Mouse (Mus musculus) frontal cortex, postnatal 36 days (tissue): Measurements from ENCODE around the gene Tbx15.
"Not testable (repeated sequence)": the region's sequence is repeated elsewhere in the genome, so short reads cannot be mapped to it uniquely, and the experiment has no call there.

Experiments
- DNase-seq, 2 experiments: peaks; one replicate each; pipeline ENCODE4 v3.0.0; 2022; ENCODE audit warnings: low spot score in 2 of 2

Tbx15 gene

DNA sequence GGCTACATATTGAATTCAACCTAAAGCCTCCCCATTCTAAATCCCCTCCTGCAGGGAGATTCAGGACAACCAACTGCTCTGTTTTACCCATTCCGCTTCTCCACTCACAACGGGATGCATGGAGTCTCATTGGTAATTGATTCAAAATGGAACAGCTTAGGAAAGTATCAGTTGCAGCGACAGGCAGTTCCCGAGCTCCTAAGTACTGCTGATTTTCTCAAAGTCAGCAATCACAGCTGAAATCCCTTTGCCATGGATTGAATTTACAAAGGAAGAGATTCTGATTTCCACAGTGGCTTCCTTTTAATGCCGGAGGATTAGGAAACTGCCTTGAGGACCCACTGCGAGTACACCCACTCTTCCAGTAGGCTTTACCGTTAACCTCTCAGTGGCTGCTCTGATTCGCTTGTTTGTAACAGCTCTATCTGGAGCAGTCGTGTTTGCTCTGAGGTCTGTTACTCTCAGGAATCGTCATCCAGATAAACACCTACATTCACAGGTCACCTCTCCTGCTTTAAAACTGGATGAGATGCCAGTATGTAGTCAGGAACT lies 26.6 kb downstream of the Tbx15 start:
- DNase-seq: no peak

DNA sequence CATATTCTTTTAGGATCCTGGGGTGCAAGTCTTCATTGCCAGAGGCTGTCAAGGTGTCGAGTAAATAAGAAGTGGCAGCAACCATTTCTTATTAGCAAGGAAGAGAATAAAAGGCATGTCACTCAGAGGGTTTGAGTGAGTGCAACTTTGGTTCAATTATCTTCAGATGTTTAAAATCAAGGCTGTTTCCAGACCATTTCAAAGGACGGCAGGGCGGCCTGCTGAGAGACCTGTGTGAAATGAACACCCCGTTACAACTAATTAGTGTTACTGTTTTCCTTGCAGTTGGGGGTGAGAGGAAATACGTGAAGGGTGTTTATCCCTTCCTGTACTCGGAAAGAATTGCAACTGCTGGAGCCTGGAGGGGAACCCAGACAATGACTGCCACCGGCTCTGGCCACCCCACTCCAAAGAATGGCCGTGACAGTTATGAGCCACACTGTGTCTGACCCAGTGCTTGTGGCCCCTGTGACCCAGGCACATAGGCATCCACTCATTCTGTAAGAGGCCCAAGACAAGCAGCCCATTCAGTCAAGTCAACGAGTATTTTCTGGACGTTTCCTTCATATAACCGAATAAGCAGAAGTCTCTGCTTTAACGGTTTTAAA lies 37.9 kb downstream of the Tbx15 start:
- DNase-seq: no peak

DNA sequence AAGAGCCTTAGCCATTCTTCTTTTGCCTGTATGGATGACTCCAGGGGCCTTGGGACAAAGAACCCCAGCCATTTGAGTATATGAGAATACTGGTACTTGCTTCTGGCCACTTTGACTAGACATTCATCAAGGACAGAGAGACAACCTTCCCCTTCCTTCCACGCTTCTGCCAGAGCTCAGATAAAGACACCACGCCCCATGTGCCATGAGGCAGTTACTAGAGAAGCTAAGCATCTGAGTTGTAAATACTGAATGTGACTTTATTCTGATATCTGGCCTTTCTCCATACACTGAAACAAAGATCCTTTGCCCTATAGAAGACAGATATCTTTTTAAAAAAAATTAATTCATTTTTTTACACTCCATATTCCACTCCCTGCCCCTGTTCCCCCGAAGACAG lies 39.5 kb downstream of the Tbx15 start:
- no peak for DNase-seq

DNA sequence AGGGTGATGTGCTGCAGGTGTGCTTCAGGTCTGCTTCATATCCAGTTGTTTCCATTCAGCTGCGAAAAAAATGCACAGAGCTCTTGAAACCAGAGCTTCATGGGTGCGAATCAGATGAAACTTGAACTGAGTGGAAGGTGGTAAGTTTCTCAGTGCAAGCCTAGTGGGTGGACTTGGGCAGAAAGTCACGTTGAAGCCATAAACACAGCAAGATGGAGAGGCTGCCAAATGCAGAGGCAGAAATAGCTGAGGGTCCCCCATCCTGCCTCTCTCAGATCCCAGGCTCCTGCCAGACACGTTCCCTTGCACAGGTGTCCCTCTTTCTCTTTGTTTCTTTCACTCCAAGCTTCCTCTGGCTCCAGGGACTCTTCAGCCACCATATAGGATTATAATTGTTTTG lies 41.3 kb downstream of the Tbx15 start:
- DNase-seq: no peak

DNA sequence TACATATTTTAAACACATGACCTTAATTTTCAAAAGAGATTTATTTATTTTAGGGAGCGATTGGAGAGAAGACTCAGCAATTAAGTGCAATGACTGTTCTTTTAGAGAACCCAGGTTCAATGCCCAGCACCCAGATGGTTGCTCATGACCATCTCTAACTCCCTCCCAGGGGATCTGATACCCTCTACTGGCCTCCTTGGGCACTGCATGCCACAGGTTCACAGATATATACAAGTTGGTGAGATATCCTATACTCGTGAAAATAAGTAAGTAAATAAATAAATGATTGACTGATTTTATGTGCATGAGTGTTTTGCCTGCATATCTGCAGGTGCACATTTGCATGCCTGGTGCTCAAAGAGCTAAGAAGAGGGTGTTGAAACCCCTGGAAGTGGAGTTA lies 48.1 kb downstream of the Tbx15 start:
- no peak for DNase-seq

DNA sequence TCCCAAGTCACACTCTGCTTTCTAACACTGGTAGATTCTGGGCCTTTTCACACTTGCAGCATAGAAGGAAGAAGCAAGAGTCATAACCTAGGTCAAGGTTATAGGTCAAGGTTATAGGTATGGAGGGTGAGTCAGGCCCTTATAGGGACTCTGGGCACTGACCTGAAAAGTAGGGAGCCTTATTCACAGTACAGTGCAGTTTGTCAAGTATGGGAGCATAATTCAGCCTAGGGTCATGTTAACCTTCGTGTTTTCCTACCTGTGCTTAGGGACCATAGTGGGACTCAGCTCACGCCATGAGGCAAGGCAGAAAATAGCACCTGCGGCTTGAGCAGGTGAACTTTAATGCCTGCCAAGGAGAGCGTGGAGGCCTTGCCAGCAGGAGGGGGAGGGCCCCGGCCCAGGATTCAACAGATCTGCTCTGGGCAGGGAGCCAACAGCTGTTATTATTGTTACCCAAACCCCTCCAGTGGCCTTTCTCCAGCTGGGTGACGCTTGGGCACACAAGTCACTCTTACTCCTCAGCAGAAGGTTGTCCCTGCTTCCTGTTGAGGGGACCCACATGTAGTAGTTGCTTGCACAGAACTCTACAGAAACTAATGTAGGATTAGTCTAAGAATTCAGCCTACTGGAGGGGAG lies 50.0 kb downstream of the Tbx15 start:
- DNase-seq: no peak

DNA sequence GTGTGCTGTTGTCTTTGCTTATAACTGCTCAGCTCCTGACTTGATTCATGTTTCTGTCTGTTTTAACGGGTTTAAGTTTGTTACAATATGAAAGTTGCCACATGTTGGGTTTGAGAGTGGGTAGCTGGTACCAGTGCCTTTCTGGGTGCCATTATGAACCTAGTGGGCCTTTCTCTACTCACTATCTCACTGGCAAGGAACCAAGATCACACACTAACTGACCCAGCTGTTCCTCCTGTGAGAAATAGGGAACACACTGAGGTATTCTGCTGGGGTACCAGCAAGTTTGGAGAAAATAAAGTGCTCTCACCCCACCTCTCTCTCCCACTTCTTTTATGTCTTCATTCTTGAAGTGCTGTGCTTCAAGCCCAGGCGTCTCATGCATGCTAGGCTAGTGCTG lies 50.7 kb downstream of the Tbx15 start:
- no peak for DNase-seq

DNA sequence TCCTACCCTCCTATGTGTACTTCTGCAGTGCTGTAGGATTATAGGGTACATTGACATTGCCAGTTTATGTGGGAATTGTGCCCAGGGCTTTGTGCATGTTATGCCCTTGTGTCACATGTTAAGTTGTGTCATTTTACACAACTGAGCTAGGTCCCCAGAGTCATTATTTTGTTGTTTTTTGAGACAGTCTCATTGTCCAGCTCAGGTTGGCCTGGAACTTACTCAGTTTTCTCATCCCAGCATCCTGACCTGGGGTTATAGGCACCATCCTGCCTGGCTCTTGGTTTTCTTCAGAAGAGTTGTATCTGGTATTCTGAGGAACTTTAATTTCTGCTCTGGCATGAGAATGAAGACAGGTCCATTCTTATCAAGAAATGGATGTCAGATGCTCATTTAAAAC lies 51.2 kb downstream of the Tbx15 start:
- DNase-seq: no peak

DNA sequence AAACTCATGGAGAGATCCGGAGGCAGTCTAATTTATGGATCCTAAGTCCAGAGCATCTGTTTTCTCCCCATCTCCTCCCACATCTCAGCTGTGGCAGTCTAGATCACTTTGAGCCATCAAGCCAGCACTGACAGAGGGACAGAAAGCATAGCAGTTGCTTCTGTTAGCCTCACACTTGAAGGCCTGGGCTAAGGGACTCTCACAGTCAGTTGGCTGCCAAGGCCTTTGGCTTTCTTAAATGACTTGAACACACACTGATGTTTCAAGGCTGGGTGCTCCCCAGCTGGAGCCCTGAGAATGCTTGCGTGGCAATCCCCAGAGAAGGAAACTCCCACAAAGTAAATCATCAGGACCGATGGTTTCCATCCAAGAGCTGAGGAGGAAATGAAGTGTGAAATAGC lies 52.4 kb downstream of the Tbx15 start:
- peak; percentile 47 to 65 for DNase-seq

DNA sequence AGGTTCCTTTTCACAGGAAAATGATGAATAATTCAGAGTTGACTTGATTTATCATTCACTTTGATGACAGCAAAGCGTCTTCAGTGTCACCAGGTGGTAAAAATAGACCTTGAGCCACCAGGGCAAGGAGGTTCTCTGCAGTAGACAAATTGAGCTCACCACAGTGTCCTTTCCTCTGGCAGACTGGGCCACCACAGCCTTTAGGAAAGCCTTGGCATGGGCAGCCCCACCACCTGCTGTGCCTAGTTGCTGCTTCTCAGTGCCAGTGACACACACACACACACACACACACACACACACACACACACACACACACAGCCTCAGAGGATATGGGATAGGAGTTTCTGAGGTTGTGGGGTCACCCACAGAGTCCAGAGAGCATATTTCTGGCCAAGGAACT lies 54.0 kb downstream of the Tbx15 start:
- not testable (repeated sequence) for DNase-seq

DNA sequence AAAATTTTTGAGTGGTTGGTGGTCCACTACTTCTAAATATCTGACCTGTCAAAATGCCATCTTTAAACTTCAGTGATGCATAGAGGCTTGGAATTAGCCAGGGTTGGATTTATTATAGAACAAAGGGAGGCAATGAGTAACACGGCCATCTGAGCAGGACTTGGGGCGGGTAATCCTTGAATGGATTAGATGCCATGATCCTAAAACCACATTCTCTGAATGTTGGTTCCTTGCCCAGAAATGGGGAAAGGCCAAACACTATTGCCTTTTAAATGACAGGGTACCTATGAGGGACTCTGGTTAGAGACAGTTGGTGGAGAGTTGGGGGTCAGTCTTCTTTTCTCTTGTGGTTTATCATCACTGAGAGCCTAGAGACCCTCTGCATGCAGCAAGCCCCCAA lies 55.1 kb downstream of the Tbx15 start:
- DNase-seq: no peak

DNA sequence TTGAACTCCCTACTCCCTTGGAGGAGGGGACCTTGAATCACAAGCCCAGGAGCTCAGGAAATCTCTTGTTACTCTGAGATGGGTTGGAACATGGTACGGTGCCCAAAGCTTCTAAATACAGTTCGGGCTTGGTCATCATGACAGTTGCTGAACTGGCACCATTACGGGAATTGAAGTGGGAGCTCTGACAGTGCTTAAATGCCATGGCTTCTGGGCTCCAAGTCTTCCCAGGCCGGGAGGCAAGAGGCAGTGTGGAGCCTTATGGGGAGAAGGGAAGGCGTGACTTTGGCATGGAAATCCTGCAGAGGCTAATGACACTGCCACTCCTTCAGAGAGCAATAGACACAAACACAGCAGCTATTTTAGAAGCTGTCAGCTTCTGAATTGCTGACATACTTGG lies 56.0 kb downstream of the Tbx15 start:
- DNase-seq: no peak

DNA sequence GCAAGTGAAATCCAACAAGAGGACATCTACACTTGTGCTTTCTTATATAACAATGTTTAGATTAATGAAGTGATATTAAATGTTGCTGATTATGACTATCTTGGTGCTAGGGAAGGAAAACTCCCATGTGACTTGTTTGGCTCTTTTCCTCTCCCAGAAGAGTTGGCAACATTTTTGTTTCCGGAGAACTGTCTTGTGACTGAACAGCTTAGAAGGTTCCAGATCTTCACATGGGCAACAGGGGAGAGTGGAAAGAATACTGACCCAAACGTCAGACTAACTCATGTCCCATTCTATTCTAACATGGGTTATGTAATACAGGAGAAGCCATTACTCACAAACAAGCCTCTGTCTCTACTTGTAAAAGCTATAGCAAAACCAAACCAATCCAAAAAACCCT lies 60.7 kb downstream of the Tbx15 start:
- no peak for DNase-seq

DNA sequence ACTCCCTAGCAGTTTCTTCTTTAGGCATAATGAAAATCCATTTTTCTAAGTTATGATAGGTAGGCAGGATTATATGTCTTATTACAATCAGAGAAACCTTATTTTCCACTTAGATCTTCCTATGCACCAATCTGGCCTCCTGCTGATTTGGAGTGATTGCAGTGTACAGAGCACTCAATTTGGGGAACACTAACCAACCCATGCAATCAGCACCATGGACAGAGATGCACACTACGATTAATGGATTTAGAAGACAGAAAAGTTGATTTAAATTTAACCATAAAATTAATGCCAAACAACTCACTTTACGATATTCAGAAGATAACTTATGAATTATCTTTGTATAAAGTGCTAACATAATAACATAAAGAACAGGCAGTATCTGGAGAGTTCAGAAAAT lies 70.7 kb downstream of the Tbx15 start:
- DNase-seq: no peak

DNA sequence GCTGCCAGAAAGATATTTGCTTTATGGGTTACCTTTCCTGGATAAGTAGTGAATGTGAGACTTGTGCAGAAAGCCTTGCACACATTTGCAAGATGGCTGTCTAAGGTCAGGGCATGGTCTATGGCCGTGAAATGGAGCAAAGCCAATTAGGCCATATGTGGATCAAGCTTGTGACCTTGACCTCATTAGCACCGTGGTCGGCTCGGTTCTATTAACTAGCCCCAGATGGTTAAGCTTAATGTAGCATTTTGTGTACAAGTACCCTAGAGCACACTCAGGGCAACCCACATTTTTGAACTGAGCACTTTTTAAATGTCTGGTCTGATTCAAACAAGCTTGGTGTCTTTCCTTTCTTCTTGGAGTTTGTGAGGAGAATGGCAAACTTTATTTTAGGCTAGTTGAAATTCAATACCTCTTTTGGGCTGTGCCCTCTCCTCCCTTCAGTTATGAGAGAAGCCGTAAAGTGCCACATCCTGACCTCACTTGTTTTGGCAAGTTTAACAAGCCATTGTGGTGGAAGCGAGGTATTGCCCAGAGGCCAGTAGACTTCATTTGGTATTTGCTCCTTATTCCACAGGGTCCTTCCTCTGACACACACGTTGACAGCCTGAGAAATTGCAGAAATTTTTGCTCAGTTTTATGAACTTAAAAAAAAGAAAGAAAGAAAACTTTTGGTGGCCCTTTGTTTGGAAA lies 71.9 kb downstream of the Tbx15 start:
- no peak for DNase-seq

DNA sequence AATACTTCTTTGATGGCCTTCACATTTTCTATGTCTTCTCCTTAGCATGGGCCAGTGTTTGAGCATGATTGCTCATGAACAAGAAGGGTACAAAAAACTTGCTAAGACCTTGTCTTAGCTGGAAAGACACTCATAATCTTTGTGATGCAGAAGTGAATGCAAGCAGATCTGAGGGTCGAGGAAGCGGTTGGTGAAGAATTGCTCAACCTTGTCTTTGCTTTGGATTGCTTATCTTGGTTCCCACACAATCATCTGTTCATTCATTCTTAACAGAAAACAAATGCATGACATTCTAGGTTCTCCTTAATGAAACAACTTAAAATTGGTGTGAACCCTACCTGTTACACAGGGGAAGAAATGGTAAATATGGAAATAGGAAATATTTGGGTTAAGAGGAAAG lies 82.2 kb downstream of the Tbx15 start:
- no peak for DNase-seq

DNA sequence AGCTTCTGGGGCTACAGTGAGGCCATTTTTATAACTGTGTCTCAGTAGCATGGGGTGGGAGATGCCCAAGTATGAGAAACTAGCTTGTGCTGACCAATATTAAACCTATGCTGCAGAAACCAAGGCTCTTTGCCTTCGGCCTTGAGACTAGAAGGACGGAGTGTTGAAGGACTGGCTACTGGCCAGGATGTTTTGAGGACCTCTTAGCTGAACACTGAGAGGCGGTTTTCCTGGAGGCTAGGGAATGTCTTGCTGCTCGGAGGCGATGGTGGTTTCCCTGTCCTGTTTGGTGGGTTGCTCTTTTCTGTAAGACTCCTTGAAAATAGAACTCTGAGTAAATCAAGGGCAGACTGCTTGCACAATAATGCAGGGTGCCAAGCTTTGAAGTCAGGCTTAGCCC lies 89.1 kb downstream of the Tbx15 start:
- no peak for DNase-seq

DNA sequence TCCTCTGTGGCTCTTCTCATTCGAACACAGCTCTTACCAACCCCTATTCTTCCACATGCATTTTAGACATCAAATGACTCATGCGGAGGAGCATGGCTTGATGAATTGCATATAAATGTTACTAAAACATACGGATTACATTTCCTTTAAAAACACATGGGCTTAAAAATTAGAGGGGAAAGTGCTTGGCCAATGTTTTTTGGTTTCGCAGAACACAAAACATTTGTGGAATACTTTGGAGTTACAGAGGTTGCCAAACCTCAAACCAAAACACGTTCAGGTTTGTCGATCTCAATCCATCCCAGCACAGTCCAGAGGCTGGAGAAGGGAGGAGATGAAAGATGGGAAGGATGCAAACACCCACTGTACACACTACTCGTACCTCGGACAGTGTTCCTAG lies 90.9 kb downstream of the Tbx15 start:
- DNase-seq: no peak

DNA sequence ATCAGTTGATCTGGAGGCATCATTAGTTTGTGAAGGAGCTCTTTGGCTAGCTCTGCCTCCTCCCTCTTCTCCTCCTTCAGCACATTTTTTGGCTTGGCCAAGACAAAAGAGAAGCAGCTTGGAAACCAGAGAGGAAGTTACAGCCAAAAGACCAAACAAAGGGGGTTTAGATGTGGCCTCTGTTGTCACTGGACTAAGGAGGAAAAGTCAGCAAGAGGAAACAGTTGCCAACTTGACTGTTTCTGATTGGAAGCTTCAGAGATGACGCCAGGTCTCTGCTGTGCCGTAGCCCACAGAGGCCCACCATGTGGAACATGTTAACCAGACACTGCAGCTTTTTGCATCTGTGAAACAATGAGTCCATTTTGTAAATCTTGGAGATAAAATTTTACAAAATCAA lies 96.7 kb downstream of the Tbx15 start:
- no peak for DNase-seq

DNA sequence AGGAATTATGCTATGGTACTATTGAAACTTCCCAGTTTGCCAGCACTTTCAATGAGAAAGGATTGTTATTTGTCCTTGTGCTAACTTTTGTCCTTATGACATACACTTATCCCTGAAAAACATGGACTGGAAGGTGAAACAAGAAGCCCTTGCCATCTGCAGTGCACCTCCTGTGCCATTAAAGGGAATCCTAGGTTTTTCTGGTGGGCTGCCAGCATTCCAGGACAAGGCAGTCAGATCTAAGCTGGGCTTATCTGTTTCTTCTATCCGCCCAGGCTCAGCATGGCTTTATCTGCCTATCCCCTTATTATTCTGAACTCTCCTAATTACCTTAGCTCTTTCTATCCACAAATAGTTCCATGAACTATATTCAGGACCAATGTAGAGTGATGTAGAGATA lies 98.6 kb downstream of the Tbx15 start:
- no peak for DNase-seq

DNA sequence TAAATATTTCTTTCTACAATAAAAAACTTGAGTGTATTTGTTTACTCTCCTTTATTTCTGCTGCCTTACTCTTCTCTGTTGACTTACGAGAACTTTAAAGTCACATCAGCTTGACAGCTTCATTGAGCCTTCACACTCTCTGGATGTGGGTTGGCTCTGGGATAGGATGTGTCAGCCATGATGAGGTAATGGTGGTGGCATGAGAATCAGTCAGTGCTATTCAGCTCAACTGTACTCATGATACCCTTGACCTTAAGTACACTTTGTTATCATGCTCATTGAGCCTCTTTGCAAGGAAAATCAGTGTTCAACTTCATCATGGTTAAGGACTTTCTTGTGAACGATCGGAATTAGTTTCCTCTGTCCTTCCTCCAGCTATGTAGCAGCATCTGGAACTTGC lies 99.8 kb downstream of the Tbx15 start:
- DNase-seq: no peak

DNA sequence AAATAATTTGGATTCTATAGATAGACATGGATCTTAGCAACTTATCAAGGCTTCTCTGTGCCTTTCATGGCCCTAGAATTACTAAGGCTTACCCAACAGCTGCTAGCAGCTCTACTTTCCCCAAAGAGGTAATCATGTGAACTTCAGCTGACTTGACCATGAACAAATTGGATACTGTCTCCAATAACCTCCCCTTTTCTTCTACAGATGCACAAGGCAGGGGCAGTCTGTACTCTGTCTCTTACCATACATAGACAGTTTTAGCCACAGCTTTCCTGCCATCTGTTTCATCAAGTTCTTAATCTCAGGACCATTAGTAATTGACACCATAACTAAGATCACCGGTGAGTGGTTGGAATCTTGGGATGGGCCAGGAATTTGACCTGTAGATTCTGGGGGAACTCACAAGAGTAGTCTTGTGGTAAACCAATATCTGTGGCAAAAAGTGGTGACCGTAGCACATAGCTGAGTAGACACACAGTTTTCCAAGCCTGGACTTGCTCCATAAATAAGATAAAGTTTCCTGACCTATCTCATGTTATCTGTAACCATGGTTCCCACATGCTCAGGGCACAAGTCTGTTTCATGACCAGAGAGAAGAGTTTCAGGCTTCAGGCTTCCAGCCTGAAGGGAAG lies 139.6 kb downstream of the Tbx15 start:
- no peak for DNase-seq

DNA sequence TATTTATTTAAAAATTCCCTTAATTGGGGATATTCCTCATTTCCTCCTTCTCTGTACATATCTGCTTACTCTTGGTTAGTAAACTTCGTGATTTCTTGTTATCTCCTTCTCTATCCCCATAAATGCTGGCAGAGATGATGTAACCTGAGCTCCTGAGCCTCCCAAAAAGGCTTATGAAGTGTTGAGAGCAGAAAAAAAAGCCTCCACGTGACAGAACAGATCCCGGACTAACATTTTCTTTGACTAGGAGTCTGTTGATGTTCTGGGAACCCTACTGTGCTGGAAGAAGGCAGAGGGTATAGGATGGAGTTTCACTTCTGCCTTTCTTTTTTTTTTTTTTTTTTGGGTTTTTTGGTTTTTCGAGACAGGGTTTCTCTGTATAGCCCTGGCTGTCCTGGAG lies 146.9 kb downstream of the Tbx15 start:
- no peak for DNase-seq
